26 mouse cellular contexts compared by ENCODE assay signal in genomic region chr1:161057164-161057563, GRCm38 (mm10). TPM values are rescaled to one million over a fixed set of nuclear protein-coding genes. Genes with fewer than 3 reads are reported as not detected.
"Had no signal": no experiment of that assay in that cellular context is flagged by ENCODE, and none has a peak within 500 bp of the region (broad histone marks: within the 10 kb centered on the region; RNA-seq: fewer than 3 reads in every experiment).

No protein-coding gene starts in this region.

- H3K4me2 ChIP-seq: embryonic facial prominence, embryonic 12.5 days; embryonic facial prominence, embryonic 13.5 days; embryonic facial prominence, embryonic 15.5 days; forebrain, embryonic 12.5 days; forebrain, embryonic 13.5 days; forebrain, embryonic 15.5 days had no signal

- H3K27ac ChIP-seq: embryonic facial prominence, embryonic 10.5 days; embryonic facial prominence, embryonic 12.5 days; embryonic facial prominence, embryonic 13.5 days; embryonic facial prominence, embryonic 15.5 days; forebrain, embryonic 10.5 days; forebrain, embryonic 12.5 days; forebrain, embryonic 13.5 days; forebrain, embryonic 15.5 days; gastrocnemius, adult 2 months; heart, adult 2 months had no signal

- H3K9me3 ChIP-seq: embryonic facial prominence, embryonic 10.5 days; embryonic facial prominence, embryonic 12.5 days; embryonic facial prominence, embryonic 13.5 days; embryonic facial prominence, embryonic 15.5 days; forebrain, embryonic 10.5 days; forebrain, embryonic 12.5 days; forebrain, embryonic 13.5 days; forebrain, embryonic 15.5 days had no signal

- H3K27me3 ChIP-seq: embryonic facial prominence, embryonic 12.5 days; embryonic facial prominence, embryonic 13.5 days; embryonic facial prominence, embryonic 15.5 days; forebrain, embryonic 12.5 days; forebrain, embryonic 13.5 days; forebrain, embryonic 15.5 days had no signal

- H3K9ac ChIP-seq: embryonic facial prominence, embryonic 12.5 days; embryonic facial prominence, embryonic 13.5 days; embryonic facial prominence, embryonic 15.5 days; forebrain, embryonic 12.5 days; forebrain, embryonic 13.5 days; forebrain, embryonic 15.5 days; forebrain, postnatal 0 days had no signal

- H3K4me3 ChIP-seq: embryonic facial prominence, embryonic 10.5 days; embryonic facial prominence, embryonic 12.5 days; embryonic facial prominence, embryonic 13.5 days; embryonic facial prominence, embryonic 15.5 days; erythroblast, embryonic 14.5 days; forebrain, embryonic 10.5 days; forebrain, embryonic 12.5 days; forebrain, embryonic 13.5 days; forebrain, embryonic 15.5 days; gastrocnemius, adult 2 months; heart, adult 2 months had no signal

- H3K4me1 ChIP-seq: embryonic facial prominence, embryonic 10.5 days; embryonic facial prominence, embryonic 12.5 days; embryonic facial prominence, embryonic 13.5 days; embryonic facial prominence, embryonic 15.5 days; forebrain, embryonic 10.5 days; forebrain, embryonic 12.5 days; forebrain, embryonic 13.5 days; forebrain, embryonic 15.5 days had no signal

- DNase-seq: cerebellum, adult 9-10 months; cerebellum, adult 9-11 months; cerebellum, postnatal 10 days; cerebellum, postnatal 14 days; cerebellum, postnatal 25 days; cerebellum, postnatal 36 days; embryo, embryonic 11 days; forebrain, postnatal 0 days; gastrocnemius, adult 2 months; gastrocnemius, postnatal 10 days; gastrocnemius, postnatal 14 days; gastrocnemius, postnatal 25 days; gastrocnemius, postnatal 36 days; heart, adult 18-20 months; heart, adult 2 months had no signal

- ATAC-seq: forebrain, embryonic 13.5 days; forebrain, embryonic 14.5 days; forebrain, embryonic 15.5 days; forebrain, embryonic 16.5 days; forebrain, postnatal 0 days had no signal

RNA-seq across cellular contexts. Expression of gene Zbtb37, which starts 22.5 kb away (rescaled TPM):
- polyA plus RNA-seq: erythroblast, embryonic 14.5 days had no signal
